Mouse (Mus musculus) left cerebral cortex, adult 18-20 months (tissue): Measurements from ENCODE around the gene Krt19. TPM values are rescaled to one million over a fixed set of nuclear protein-coding genes. Genes with fewer than 3 reads are reported as not detected.

ENCODE experiments used
- DNase-seq, 2 experiments: peaks; one replicate each; pipeline ENCODE4 v3.0.0; 2021 to 2022; ENCODE audit warnings: low spot score in 2 of 2, mixed read lengths in 1 of 2
- total RNA-seq, 2 experiments: library from RNA; stranded (reverse); gene quantifications; 2 replicates each; pipeline ENCODE4 v1.2.3; 2021

Krt19 gene
- total RNA-seq, 2 experiments from 2014 or later: not detected

DNA sequence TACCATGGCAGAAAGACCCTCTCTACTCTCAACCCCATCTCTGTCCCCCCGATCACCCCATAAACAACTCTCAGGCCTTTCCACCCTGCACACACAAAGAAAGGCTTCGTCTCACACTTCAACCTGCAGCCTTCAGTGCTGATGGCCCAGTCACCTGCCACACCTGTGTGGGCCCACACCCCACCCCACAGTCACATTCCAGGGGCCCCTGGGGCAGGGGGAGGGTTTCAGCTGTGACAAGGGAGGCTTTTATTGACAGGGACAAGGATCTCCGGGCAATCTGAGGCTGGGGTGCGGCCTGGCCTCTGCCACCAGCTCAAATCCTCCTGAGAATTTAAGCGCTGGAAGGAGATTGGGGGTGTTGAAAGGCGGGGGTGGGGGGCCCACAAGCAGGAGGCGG is 9.7 kb downstream of the Krt19 start:
- no peak for DNase-seq

- DNase-seq: no peak
Measured at GRCm38 (mm10) chr11:100137693-100138092, 10.8 kb downstream of the Krt19 start.

DNA sequence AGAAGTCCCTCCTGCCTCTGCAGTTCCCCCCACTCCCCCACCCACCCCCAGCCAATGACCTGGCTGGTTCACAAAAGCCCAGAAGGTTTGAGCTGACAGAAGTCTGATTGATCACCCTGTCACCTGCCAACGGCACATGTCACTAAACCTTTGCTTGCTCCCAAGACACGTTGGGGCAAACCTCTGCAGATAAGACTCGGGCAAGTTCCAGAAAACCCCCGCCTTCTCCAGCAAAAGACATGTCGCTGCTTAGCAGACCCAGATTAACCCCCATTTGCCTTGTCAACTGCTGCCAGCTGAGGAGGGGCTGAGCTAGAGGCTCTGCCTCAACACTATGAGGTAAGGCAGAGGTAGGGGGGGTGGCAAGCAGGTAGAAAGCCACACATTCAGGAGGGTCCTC is 11.9 kb downstream of the Krt19 start:
- no peak for DNase-seq

GRCm38 (mm10) chr11:100135731-100136130 is 12.7 kb downstream of the Krt19 start, which contains the start of gene Krt15:
Gene Krt15, minus strand, starts transcription at chr11:100135928.
- DNase-seq: no peak

DNA sequence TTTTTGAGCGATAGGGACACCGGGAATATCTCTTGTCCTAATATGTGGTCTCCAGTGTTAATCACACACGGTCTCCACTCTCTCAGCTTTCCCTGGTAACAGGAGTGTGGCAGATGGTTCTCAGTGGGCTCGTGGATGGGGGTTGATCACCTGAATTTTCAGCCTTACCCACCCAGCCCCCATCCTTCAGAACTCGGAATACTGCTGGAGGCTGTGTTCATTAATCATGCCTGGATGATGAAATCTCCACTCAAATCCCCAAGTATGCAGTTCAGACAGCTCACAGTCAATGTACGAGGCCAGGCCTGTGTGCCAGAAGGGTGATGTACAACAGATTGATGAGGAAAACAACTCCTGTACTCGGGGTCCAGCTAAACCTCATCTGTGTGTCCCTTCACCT is 23.6 kb downstream of the Krt19 start:
- DNase-seq: no peak

GRCm38 (mm10) chr11:100121466-100121865 is 27.0 kb downstream of the Krt19 start, which contains the start of gene Krt13:
Gene Krt13, minus strand, starts transcription at chr11:100121566.
- DNase-seq: no peak

DNA sequence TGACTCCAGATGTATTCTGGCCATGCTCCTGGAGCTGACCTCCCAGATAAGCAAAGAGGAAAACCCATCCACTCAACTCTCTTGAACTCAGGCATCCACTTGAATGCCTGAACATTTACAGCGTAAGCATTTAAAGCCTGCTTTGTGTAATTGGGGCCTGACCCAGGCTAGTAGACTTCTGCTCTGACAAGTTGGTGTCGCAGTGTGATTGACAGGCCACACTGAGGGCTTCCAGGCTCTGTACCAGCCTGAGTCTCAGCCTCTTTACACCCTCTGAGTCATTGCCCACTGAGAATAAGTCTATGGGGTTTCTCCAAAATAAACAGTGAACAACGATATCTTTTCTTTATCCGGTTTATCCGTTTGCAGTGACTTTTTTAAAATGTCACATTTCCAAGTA is 28.1 kb downstream of the Krt19 start:
- no peak for DNase-seq

DNA sequence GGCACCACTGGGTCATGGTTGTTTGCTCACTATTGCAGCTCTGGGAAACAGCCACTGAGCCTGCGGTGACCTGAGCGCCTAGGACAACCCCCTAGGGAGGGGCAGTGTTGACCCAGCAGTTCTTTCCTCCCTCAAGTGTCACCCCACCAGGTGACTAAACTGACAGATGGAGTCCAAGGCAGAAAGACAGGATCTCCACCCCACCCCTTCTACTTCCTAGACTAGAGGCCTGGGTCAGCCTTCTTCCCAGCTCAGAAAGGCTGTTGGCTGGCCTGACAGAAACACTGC is 34.8 kb downstream of the Krt19 start:
- DNase-seq: no peak

DNA sequence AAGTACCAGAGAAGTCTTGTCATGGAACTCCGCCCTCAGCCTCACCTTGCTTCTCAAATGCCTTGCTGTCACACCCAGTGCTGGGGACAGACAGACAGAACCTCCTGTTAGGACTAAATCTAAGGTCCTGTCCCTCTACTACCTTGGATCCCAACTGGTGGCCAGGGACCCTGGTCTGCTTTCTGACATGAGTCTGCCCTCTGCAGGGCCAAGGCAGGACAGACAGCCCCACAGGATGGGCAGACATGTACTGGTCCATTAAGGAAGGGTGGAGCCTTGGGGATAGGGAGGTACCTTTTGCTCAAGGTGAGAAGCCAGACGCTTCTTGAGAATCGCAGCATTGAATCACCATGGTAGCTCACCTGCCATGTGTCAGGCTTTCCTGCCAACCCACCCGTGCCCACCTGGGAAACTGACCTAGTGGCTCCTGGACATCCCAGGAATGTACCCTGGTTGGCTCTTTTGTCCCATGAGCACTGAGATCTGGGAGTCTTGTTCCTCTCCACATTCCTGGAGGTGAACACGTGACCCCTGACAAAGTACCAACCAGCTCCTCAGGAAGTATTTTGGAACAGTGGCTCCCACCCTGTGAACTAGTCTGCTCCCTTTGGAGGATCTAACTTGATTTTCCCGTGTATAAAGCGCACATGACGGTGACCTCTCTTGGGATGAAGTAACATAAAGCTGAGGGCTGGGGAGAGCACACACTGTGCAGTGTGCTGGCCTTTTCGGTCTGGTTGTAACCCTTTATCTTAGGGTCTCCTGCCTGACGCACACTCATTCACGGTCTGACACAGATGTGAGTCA is 35.3 kb downstream of the Krt19 start:
- no peak for DNase-seq

- DNase-seq: no peak
Measured at GRCm38 (mm10) chr11:100105576-100106122, 42.8 kb downstream of the Krt19 start, which contains the start of gene Krt36. Gene Krt36, minus strand, starts transcription at chr11:100105626.

DNA sequence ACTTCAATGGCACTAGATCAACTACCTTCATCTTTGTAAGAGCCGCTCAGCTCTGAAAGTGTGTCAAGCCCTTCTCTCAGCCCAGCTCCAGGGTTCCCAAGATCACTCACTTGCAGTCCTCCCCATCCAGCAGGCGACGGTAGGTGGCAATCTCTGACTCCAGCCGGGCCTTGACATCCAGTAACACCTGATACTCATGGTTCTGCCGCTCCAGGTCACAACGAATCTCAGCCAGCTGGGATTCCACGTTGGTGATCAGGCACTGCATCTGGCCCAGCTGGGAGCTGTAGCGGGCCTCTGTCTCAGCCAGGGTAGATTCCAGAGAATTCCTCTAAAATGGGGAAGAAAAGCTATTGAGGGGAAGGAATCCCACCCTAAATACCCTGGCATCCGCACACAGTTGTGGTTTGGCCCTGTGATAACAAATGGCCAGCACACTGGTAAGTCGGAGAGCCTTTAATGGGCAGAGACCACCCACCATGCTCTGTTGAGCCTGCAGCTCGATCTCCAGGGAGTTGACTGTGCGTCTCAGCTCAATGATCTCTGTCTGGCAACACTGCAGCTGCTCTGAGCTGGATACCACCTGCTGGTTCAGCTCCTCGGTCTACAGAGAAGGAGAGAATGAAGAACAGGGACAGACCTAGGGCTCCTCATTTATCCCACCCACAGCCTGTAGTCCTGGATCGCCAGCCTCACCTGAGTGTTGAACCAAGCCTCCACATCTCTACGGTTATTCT is 45.6 kb downstream of the Krt19 start:
- no peak for DNase-seq

- no peak for DNase-seq
Measured at GRCm38 (mm10) chr11:100100391-100100790, 48.1 kb downstream of the Krt19 start.

DNA sequence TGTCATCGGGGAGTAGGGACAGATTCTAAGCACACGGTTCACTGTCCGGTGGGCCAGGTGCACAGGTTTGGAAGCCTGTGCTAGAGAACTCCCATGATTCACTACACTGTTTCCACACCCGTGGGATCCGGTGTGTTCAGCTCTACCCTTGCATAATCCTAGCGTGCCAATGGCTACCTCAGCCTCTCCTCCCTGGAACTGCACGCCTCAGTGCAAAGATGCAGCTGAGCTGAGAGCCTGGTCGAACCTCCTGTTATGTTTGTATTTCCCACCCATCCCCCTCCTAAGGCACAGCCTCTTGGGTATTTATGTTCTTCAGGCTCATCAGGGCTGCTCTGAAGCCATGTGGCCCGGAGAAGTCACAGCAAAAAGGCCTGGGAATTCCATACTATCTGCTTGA is 50.6 kb downstream of the Krt19 start:
- DNase-seq: no peak

GRCm38 (mm10) chr11:100096141-100096540 is 52.3 kb downstream of the Krt19 start, which contains the start of gene Krt35:
Gene Krt35, minus strand, starts transcription at chr11:100096241.
- DNase-seq: no peak

Other genes starting within 250 kb of the Krt19 start
- gene Krtap31-1, start 240.7 kb downstream of the Krt19 start, total RNA-seq: not detected
- gene Gm11565, start 233.9 kb downstream of the Krt19 start, total RNA-seq: not detected
- not detected for gene Krtap31-2, start 212.4 kb downstream of the Krt19 start, total RNA-seq
- gene Krtap9-5, start 200.2 kb downstream of the Krt19 start, total RNA-seq: not detected
- gene Krtap29-1, start 169.6 kb downstream of the Krt19 start, total RNA-seq: not detected
- gene Krtap16-1, start 162.1 kb downstream of the Krt19 start, total RNA-seq: not detected
- gene Krtap17-1, start 154.7 kb downstream of the Krt19 start, total RNA-seq: not detected
- gene Krt33a, start 132.5 kb downstream of the Krt19 start, total RNA-seq: not detected
- gene Krt33b, start 118.8 kb downstream of the Krt19 start, total RNA-seq: not detected
- not detected for gene Krt34, start 107.1 kb downstream of the Krt19 start, total RNA-seq
- gene Krt31, start 98.1 kb downstream of the Krt19 start, total RNA-seq: not detected
- gene Krt32, start 60.4 kb downstream of the Krt19 start, total RNA-seq: not detected
- gene Krt35, start 52.4 kb downstream of the Krt19 start, total RNA-seq: not detected
- not detected for gene Krt36, start 43.0 kb downstream of the Krt19 start, total RNA-seq
- not detected for gene Krt13, start 27.1 kb downstream of the Krt19 start, total RNA-seq
- gene Krt15, start 12.7 kb downstream of the Krt19 start, total RNA-seq: not detected
- 1 to 10 TPM; 3.8 to 4.9 TPM for gene Krt9, start 44.6 kb upstream of the Krt19 start, total RNA-seq
- not detected for gene Krt14, start 58.9 kb upstream of the Krt19 start, total RNA-seq
- not detected for gene Krt16, start 100.2 kb upstream of the Krt19 start, total RNA-seq
- under 1 TPM in 1 of 2 experiments, not detected in 1; 0.28 TPM for gene Krt17, start 112.4 kb upstream of the Krt19 start, total RNA-seq
- gene Krt42, start 121.2 kb upstream of the Krt19 start, total RNA-seq: under 1 TPM in 1 of 2 experiments, not detected in 1; 0.35 TPM
- 100 to 1,000 TPM; 831 to 849 TPM for gene Eif1, start 171.2 kb upstream of the Krt19 start, total RNA-seq
- not detected for gene Gast, start 185.7 kb upstream of the Krt19 start, total RNA-seq
- gene Hap1, start 207.5 kb upstream of the Krt19 start, total RNA-seq: 100 to 1,000 TPM; 147 to 179 TPM
- gene Jup, start 249.1 kb upstream of the Krt19 start, total RNA-seq: 10 to 100 TPM; 47.2 to 49.3 TPM